Mouse (Mus musculus) cerebellum, adult 9-11 months (tissue): ENCODE results near the gene Pld6.

Experiments
- DNase-seq: peaks from one replicate; pipeline ENCODE4 v3.0.0; 2022

Gene Pld6

GRCm38 (mm10) chr11:59783591-59783990 is 3.9 kb downstream of the Pld6 start:
- no peak for DNase-seq

- no peak for DNase-seq
Observed at GRCm38 (mm10) chr11:59782091-59782590, 5.3 kb downstream of the Pld6 start.

- no peak for DNase-seq
Observed at GRCm38 (mm10) chr11:59780241-59780640, 7.2 kb downstream of the Pld6 start.

DNA sequence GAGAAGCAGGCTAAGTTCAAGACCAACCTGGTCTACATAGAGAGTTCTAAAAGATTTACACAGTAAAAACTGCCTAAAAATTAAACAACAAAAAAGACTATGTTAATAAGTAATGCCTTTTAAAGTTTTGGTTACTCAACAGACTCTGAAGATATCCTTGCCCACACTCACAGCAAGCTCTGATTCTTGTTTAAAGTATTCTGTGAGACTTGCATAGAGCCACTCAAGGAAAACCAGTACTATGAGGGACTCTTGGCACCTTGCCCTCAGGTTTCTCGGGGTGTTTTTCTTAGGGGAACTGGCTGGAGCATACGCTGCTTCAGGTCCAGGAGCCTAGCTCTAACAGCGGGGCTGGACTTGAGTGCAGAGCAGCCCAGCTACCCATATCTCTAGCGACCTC is 8.0 kb downstream of the Pld6 start:
- DNase-seq: no peak

- DNase-seq: no peak
Observed at GRCm38 (mm10) chr11:59778874-59779223, 8.6 kb downstream of the Pld6 start.

- peak; percentile 66 for DNase-seq
Observed at GRCm38 (mm10) chr11:59778181-59778873, 9.1 kb downstream of the Pld6 start.

GRCm38 (mm10) chr11:59777259-59777658 is 10.2 kb downstream of the Pld6 start:
- DNase-seq: no peak

GRCm38 (mm10) chr11:59775435-59776148 is 11.9 kb downstream of the Pld6 start:
- DNase-seq: no peak

GRCm38 (mm10) chr11:59774522-59774921 is 12.9 kb downstream of the Pld6 start:
- DNase-seq: no peak

DNA sequence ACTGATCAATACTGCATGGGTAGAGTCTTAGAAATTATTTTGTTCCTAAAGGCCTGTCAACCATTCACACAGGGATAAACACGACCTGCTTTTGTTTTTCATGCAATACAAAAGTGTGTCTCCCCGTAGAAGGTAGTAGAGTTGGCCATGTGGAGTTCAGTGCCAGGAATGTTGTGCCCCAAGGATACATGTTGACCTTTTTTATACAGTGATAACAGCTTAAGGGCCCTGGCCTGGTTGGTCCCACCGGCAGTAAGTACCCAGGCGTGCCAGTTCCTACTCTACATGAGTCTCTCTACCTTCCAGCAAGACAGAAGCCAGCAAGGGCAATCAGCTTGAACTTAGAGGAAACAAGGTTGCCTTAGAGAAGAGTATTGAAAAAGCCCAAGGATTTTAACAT is 14.5 kb downstream of the Pld6 start:
- no peak for DNase-seq

GRCm38 (mm10) chr11:59772291-59772690 is 15.2 kb downstream of the Pld6 start:
- DNase-seq: peak; percentile 79

DNA sequence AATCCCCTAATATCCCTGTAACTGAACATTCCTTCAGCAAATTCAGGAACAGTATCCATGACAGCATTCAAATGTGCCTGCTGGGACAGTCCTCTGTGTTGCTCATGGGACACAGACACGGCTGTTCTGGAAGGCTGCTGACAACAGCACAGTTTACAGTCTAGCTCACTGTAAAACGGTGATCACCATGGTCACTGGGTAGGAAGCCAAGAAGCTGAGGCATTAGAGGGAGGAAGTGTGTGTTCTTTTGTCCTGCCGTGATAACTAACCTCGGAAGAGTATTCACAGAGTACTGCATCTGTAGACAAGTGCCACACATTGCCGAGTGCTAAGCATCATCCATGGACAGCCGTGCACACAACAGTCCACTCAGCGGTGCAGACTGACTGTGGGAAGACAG is 16.7 kb downstream of the Pld6 start:
- no peak for DNase-seq

GRCm38 (mm10) chr11:59769738-59770137 is 17.7 kb downstream of the Pld6 start:
- no peak for DNase-seq

GRCm38 (mm10) chr11:59769307-59769706 is 18.1 kb downstream of the Pld6 start:
- no peak for DNase-seq

GRCm38 (mm10) chr11:59760796-59761195 is 26.6 kb downstream of the Pld6 start:
- peak; percentile 76 for DNase-seq

DNA sequence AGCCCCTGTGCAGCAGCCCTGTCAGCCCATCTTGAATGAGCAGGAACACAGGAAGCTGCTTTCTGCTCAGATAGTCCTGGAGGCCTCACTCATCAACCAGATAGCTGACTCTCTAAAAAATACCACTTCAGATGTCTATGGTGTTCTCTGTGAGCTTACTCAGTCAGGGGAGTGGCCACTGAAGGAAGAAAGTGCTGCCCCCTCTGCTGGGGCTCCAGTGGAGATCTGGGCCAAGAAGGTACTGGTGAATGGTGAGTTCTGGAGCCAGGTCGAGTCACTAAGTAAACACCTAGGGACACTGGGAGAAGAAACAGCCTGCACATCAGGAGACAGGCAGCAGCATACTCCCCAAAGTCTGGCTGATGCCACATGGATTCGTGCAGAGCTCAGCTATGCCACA is 27.8 kb downstream of the Pld6 start:
- no peak for DNase-seq

GRCm38 (mm10) chr11:59759178-59759577 is 28.3 kb downstream of the Pld6 start:
- peak; percentile 96 for DNase-seq

- DNase-seq: peak; percentile 71
Observed at GRCm38 (mm10) chr11:59758191-59758985, 29.1 kb downstream of the Pld6 start.

DNA sequence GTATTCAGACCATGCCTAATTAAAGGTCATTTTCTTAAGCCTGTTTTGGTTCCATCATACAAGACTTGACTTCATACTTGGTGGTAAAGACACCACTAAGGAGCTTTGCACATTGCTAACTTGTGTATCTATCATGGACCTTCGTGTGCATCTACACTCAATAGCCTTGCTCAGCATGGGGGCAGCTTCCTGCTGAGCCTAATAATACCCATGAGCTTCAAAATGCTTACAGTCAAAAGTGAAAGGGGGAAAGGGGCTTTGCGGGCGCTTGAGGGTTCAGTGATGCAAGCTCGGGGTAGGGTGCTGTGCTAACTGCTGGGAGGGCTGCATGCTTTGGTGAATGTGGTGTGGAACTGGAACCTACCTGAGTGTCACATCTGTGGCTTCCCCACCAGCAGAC is 31.1 kb downstream of the Pld6 start:
- DNase-seq: no peak

- no peak for DNase-seq
Observed at GRCm38 (mm10) chr11:59754504-59754903, 32.9 kb downstream of the Pld6 start.

GRCm38 (mm10) chr11:59749050-59749449 is 38.4 kb downstream of the Pld6 start:
- DNase-seq: no peak

DNA sequence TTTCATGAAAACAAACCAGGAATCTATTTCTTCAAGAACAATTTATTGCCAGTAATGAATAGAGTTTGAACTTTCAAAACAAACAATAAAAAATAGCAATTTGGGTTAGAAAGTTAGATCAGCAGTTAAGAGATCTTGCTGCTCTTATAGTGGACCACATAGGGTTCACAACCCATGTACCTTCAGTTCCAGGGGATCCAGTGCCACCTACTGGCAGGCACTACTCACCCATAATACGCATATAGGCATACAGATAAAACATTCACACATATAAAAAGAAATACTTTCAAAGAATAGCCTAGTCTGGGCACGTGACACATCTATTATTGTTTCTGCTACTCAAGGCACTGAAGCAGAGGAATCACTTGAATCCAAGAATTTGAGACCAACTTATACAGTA is 40.8 kb downstream of the Pld6 start:
- no peak for DNase-seq

DNA sequence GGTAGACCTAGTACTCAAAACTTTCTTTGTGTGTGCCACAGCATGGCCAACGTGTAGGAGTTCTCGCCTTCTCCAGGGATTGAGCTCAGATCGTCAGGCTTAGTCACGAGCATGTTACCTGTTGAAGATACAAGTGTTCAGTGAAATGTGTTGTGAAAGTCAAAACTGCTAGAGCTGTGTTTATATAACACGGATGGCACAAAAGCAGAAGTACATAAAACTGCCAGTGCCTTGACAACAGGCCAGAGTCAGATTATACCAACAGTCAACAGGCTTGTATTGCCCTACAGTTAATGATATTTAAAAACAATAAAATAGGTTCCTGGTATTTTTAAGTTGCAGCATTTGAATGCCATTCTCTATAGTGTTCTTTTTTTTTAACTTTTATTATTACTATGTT is 41.6 kb downstream of the Pld6 start:
- DNase-seq: no peak

DNA sequence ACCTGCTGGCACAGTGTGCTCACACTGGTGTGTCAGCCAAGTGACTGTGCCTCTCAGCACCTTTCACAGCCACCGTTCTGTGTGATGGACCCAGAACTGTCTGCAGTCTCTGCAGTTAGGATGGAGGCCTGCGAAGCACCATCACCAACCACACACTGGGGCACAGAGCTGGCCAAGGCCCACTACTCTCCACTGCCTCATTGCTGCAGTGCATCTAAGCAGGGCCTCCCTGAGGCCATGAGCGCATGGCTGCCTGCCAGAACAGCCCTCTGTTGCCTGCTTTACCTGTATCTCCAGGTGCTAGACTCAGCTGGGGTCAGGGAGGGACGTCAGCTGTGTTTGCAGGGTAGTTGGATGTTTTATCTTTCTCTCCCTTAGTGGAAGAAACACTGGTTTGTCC is 43.1 kb downstream of the Pld6 start:
- DNase-seq: no peak
